Mouse (Mus musculus) midbrain, embryonic 13.5 days (tissue): ENCODE data around the gene Pappa. TPM values are rescaled to one million over a fixed set of nuclear protein-coding genes. Genes with fewer than 3 reads are reported as not detected.

Experiments
- ATAC-seq: fragments of 200-750 bp; cut with Nextera tagmentation; 2 replicates; pipeline ENCODE4 v1.8.0; 2017; ENCODE audit warnings: mild to moderate bottlenecking, moderate TSS enrichment, moderate library complexity
- H3K27ac ChIP-seq: fragments of 300-500 bp; sonication (generic); 2 replicates; pipeline ENCODE4 v1.5.1; 2015; ENCODE audit warnings: inconsistent platforms, mild to moderate bottlenecking, moderate library complexity
- H3K27me3 ChIP-seq: fragments of 300-500 bp; sonication (generic); 2 replicates; pipeline ENCODE4 v1.6.1; 2015; ENCODE audit warnings: mild to moderate bottlenecking, inconsistent platforms
- H3K36me3 ChIP-seq: fragments of 300-500 bp; sonication (generic); 2 replicates; pipeline ENCODE4 v1.6.1; 2015; ENCODE audit warnings: mild to moderate bottlenecking, inconsistent platforms
- H3K4me1 ChIP-seq: fragments of 300-500 bp; sonication (generic); replicated peaks from 2 replicates; pipeline ENCODE4 v1.6.1; 2015; ENCODE audit warnings: inconsistent platforms
- H3K4me2 ChIP-seq: fragments of 300-500 bp; sonication (generic); replicated peaks from 2 replicates; pipeline ENCODE4 v1.6.1; 2015; ENCODE audit warnings: moderate library complexity, mild to moderate bottlenecking, inconsistent platforms
- H3K4me3 ChIP-seq: fragments of 300-500 bp; sonication (generic); replicated peaks from 2 replicates; pipeline ENCODE4 v1.5.1; 2015; ENCODE audit warnings: mild to moderate bottlenecking, inconsistent platforms
- H3K9ac ChIP-seq: fragments of 300-500 bp; sonication (generic); replicated peaks from 2 replicates; pipeline ENCODE4 v1.6.1; 2015; ENCODE audit warnings: mild to moderate bottlenecking, inconsistent platforms
- H3K9me3 ChIP-seq: fragments of 300-500 bp; sonication (generic); 2 replicates; pipeline ENCODE4 v1.6.1; 2016; ENCODE audit warnings: mild to moderate bottlenecking, inconsistent platforms
- WGBS: fragments of 180-500 bp; shearing (Covaris S2); methylation state at CpG from one replicate; pipeline ENCODE4 v1.1.7; 2015; 5-methylcytosine and 5-hydroxymethylcytosine counted together
- polyA plus RNA-seq: library from polyadenylated mRNA; unstranded; fragments of >200 nt; fragmentation: Nextera tagmentation; extraction: Ambion mirVana; gene quantifications from 2 replicates; pipeline ENCODE4 v1.2.1, GENCODE M21; 2015

Gene Pappa
- polyA plus RNA-seq, 1 experiment from 2014 or later, result 0.59 TPM

GRCm38 (mm10) chr4:65187236-65187635 lies 63.3 kb downstream of the Pappa start:
- Histone ChIP-seq H3K36me3 (no peaks in the 10 kb centered on the region), H3K4me1 (no peaks in the 10 kb centered on the region; the same call in 1 of the 2 replicates), H3K9ac (no peak overlapping the region), H3K27ac (no peak overlapping the region), H3K9me3 (no peaks in the 10 kb centered on the region), H3K4me3 (no peak overlapping the region), H3K4me2 (no peak overlapping the region), H3K27me3 (no peaks in the 10 kb centered on the region)
- ATAC-seq, result no peak
- 76% methylated on average over 2 of the region's 2 CpGs for WGBS

GRCm38 (mm10) chr4:65187716-65188115 lies 63.7 kb downstream of the Pappa start:
- no peak for ATAC-seq
- H3K36me3 ChIP-seq, result no peaks in the 10 kb centered on the region
- H3K9me3 ChIP-seq, result no peaks in the 10 kb centered on the region
- WGBS, result 97% methylated on average over 1 of the region's 1 CpGs
- H3K27ac ChIP-seq, result no peak overlapping the region
- no peaks in the 10 kb centered on the region; the same call in 1 of the 2 replicates for H3K4me1 ChIP-seq
- no peak overlapping the region for H3K4me2 ChIP-seq
- no peak overlapping the region for H3K9ac ChIP-seq
- no peak overlapping the region for H3K4me3 ChIP-seq
- H3K27me3 ChIP-seq, result no peaks in the 10 kb centered on the region

- ATAC-seq, result no peak
- WGBS, result 85% methylated on average over 6 of the region's 6 CpGs
Observed at GRCm38 (mm10) chr4:65188921-65189485, 65.0 kb downstream of the Pappa start.

GRCm38 (mm10) chr4:65192810-65193209 lies 68.8 kb downstream of the Pappa start:
- 89% methylated on average over 3 of the region's 3 CpGs for WGBS
- Histone ChIP-seq H3K9me3 (no peaks in the 10 kb centered on the region), H3K27ac (no peak overlapping the region), H3K36me3 (no peaks in the 10 kb centered on the region), H3K9ac (no peak overlapping the region), H3K4me1 (no peaks in the 10 kb centered on the region), H3K4me2 (no peak overlapping the region), H3K27me3 (no peaks in the 10 kb centered on the region), H3K4me3 (no peak overlapping the region)
- no peak for ATAC-seq

More at GRCm38 (mm10) chr4:65188921-65189485, 65.0 kb downstream of the Pappa start:
- H3K4me1 ChIP-seq, result no peaks in the 10 kb centered on the region
- no peak overlapping the region for H3K4me2 ChIP-seq
- H3K9ac ChIP-seq, result no peak overlapping the region
- no peaks in the 10 kb centered on the region for H3K27me3 ChIP-seq
- no peak overlapping the region for H3K4me3 ChIP-seq
- no peak overlapping the region for H3K27ac ChIP-seq
- H3K36me3 ChIP-seq, result no peaks in the 10 kb centered on the region
- H3K9me3 ChIP-seq, result no peaks in the 10 kb centered on the region

GRCm38 (mm10) chr4:65195971-65196370 lies 72.0 kb downstream of the Pappa start:
- Histone ChIP-seq H3K36me3 (no peaks in the 10 kb centered on the region), H3K9me3 (no peaks in the 10 kb centered on the region), H3K4me3 (no peak overlapping the region), H3K4me2 (no peak overlapping the region), H3K27ac (no peak overlapping the region), H3K27me3 (no peaks in the 10 kb centered on the region), H3K4me1 (no peaks in the 10 kb centered on the region), H3K9ac (no peak overlapping the region)
- ATAC-seq, result no peak
- WGBS, result 89% methylated on average over 1 of the region's 1 CpGs

- ATAC-seq, result no peak
- no peak overlapping the region for H3K4me2 ChIP-seq
- no peak overlapping the region for H3K4me3 ChIP-seq
- H3K9ac ChIP-seq, result no peak overlapping the region
- WGBS, result 87% methylated on average over 5 of the region's 5 CpGs
- no peaks in the 10 kb centered on the region for H3K36me3 ChIP-seq
- H3K27ac ChIP-seq, result no peak overlapping the region
- H3K27me3 ChIP-seq, result no peaks in the 10 kb centered on the region
- H3K4me1 ChIP-seq, result no peaks in the 10 kb centered on the region
- H3K9me3 ChIP-seq, result no peaks in the 10 kb centered on the region
Observed at GRCm38 (mm10) chr4:65203666-65204065, 79.7 kb downstream of the Pappa start.

GRCm38 (mm10) chr4:65205446-65205845 lies 81.5 kb downstream of the Pappa start:
- H3K27ac ChIP-seq, result no peak overlapping the region
- no peak overlapping the region for H3K4me3 ChIP-seq
- ATAC-seq, result no peak
- WGBS, result 90% methylated on average over 2 of the region's 2 CpGs
- H3K4me2 ChIP-seq, result no peak overlapping the region
- no peak overlapping the region for H3K9ac ChIP-seq
- H3K36me3 ChIP-seq, result no peaks in the 10 kb centered on the region
- H3K27me3 ChIP-seq, result no peaks in the 10 kb centered on the region
- no peaks in the 10 kb centered on the region for H3K4me1 ChIP-seq
- no peaks in the 10 kb centered on the region for H3K9me3 ChIP-seq

- Histone ChIP-seq H3K36me3 (no peaks in the 10 kb centered on the region), H3K9ac (no peak overlapping the region), H3K4me3 (no peak overlapping the region), H3K4me2 (no peak overlapping the region), H3K4me1 (no peaks in the 10 kb centered on the region), H3K27ac (no peak overlapping the region), H3K27me3 (no peaks in the 10 kb centered on the region), H3K9me3 (no peaks in the 10 kb centered on the region)
- ATAC-seq, result no peak
- WGBS, result 90% methylated on average over 3 of the region's 3 CpGs
Observed at GRCm38 (mm10) chr4:65209369-65210015, 85.5 kb downstream of the Pappa start.

GRCm38 (mm10) chr4:65216682-65217081 lies 92.7 kb downstream of the Pappa start:
- Histone ChIP-seq H3K27ac (no peak overlapping the region), H3K4me2 (no peak overlapping the region), H3K4me1 (no peaks in the 10 kb centered on the region), H3K36me3 (no peaks in the 10 kb centered on the region), H3K27me3 (no peaks in the 10 kb centered on the region), H3K4me3 (no peak overlapping the region), H3K9ac (no peak overlapping the region), H3K9me3 (no peaks in the 10 kb centered on the region)
- no peak for ATAC-seq
- 12% methylated on average over 3 of the region's 3 CpGs for whole genome bisulfite sequencing

- Histone ChIP-seq H3K9ac (no peak overlapping the region), H3K4me2 (no peak overlapping the region), H3K9me3 (no peaks in the 10 kb centered on the region), H3K4me1 (no peaks in the 10 kb centered on the region), H3K4me3 (no peak overlapping the region), H3K36me3 (no peaks in the 10 kb centered on the region), H3K27ac (no peak overlapping the region), H3K27me3 (no peaks in the 10 kb centered on the region)
- 74% methylated on average over 9 of the region's 9 CpGs for WGBS
- no peak for ATAC-seq
Observed at GRCm38 (mm10) chr4:65217651-65218364, 93.8 kb downstream of the Pappa start.

GRCm38 (mm10) chr4:65223901-65224300 lies 99.9 kb downstream of the Pappa start:
- no peaks in the 10 kb centered on the region for H3K27me3 ChIP-seq
- no peaks in the 10 kb centered on the region for H3K9me3 ChIP-seq
- ATAC-seq, result no peak
- H3K27ac ChIP-seq, result no peak overlapping the region
- 92% methylated on average over 4 of the region's 4 CpGs for WGBS
- no peak overlapping the region for H3K9ac ChIP-seq
- no peaks in the 10 kb centered on the region for H3K36me3 ChIP-seq
- no peak overlapping the region for H3K4me2 ChIP-seq
- no peaks in the 10 kb centered on the region for H3K4me1 ChIP-seq
- H3K4me3 ChIP-seq, result no peak overlapping the region

GRCm38 (mm10) chr4:65238540-65238998 lies 114.6 kb downstream of the Pappa start:
- ATAC-seq, result peak; percentile 88
- H3K4me2 ChIP-seq, result 0 out of 2 replicates have a peak overlapping the region, but pooled peaks have one; percentile 13
- H3K9me3 ChIP-seq, result no peaks in the 10 kb centered on the region
- WGBS, result 4% methylated on average over 8 of the region's 8 CpGs
- H3K36me3 ChIP-seq, result no peaks in the 10 kb centered on the region
- H3K4me3 ChIP-seq, result no peak overlapping the region
- H3K9ac ChIP-seq, result 0 out of 2 replicates have a peak overlapping the region, but pooled peaks have one; percentile 8
- peaks cover 5% of the 10 kb centered on the region; the same call in 1 of the 2 replicates for H3K27me3 ChIP-seq
- H3K27ac ChIP-seq, result peak overlapping the region; percentile 61
- H3K4me1 ChIP-seq, result peaks cover 16% of the 10 kb centered on the region
